Mouse (Mus musculus) stomach, postnatal 0 days (tissue): ENCODE measurements at regions not wholly inside any gene's neighbourhood (a gene's known extent, or its start where the extent isn't known, plus 50 kb on each side); places are given as distances from the start of the nearest gene placed in this dataset.

Source experiments
- ATAC-seq: fragments of 200-750 bp; cut with Nextera tagmentation; 2 replicates; pipeline ENCODE4 v1.8.0; 2017; ENCODE audit not compliant: low FRiP score, low TSS enrichment
- DNase-seq: peaks from one replicate; pipeline ENCODE4 v3.0.0-alpha.2; 2016; ENCODE audit warnings: low spot score
- H3K27ac ChIP-seq: fragments of 300-500 bp; sonication (generic); replicated peaks from 2 replicates; pipeline ENCODE4 v1.5.1; 2014; ENCODE audit warnings: mild to moderate bottlenecking, control low read depth
- H3K27me3 ChIP-seq: fragments of 300-500 bp; sonication (generic); 2 replicates; pipeline ENCODE4 v1.6.1; 2014; ENCODE audit warnings: low read length; ENCODE audit not compliant: control insufficient read depth, insufficient read depth
- H3K36me3 ChIP-seq: fragments of 300-500 bp; sonication (generic); 2 replicates; pipeline ENCODE4 v1.6.1; 2014; ENCODE audit warnings: low read length, mixed read lengths; ENCODE audit not compliant: control insufficient read depth, insufficient read depth
- H3K4me1 ChIP-seq: fragments of 300-500 bp; sonication (generic); replicated peaks from 2 replicates; pipeline ENCODE4 v1.6.1; 2014; ENCODE audit warnings: antibody characterized with exemption; ENCODE audit not compliant: control insufficient read depth, insufficient read depth
- H3K4me2 ChIP-seq: fragments of 300-500 bp; sonication (generic); replicated peaks from 2 replicates; pipeline ENCODE4 v1.6.1; 2014; ENCODE audit warnings: low read depth, mild to moderate bottlenecking, control low read depth, moderate library complexity
- H3K4me3 ChIP-seq: fragments of 300-500 bp; sonication (generic); 2 replicates; pipeline ENCODE4 v1.5.1; 2014; ENCODE audit warnings: low read depth, low read length, control low read depth
- H3K9ac ChIP-seq: fragments of 300-500 bp; sonication (generic); 2 replicates; pipeline ENCODE4 v1.6.1; 2014; ENCODE audit warnings: mild to moderate bottlenecking, low read length, control low read depth, mixed read lengths
- H3K9me3 ChIP-seq: fragments of 300-500 bp; sonication (generic); 2 replicates; pipeline ENCODE4 v1.6.1; 2016; ENCODE audit warnings: low read length; ENCODE audit not compliant: control insufficient read depth
- CTCF ChIP-seq: IDR thresholded peaks from 2 replicates; pipeline ENCODE4 v1.5.1; 2016; ENCODE audit warnings: antibody characterized with exemption, low read depth, mild to moderate bottlenecking, moderate library complexity
- EP300 ChIP-seq: optimal IDR thresholded peaks from 2 replicates; pipeline ENCODE3; 2016; ENCODE audit warnings: antibody characterized with exemption
- WGBS: fragments of 180-500 bp; shearing (Covaris S2); extraction: QIAGEN DNeasy Blood & Tissue Kit; methylation state at CpG from one replicate; pipeline ENCODE4 v1.1.7; 2014; 5-methylcytosine and 5-hydroxymethylcytosine counted together

DNA sequence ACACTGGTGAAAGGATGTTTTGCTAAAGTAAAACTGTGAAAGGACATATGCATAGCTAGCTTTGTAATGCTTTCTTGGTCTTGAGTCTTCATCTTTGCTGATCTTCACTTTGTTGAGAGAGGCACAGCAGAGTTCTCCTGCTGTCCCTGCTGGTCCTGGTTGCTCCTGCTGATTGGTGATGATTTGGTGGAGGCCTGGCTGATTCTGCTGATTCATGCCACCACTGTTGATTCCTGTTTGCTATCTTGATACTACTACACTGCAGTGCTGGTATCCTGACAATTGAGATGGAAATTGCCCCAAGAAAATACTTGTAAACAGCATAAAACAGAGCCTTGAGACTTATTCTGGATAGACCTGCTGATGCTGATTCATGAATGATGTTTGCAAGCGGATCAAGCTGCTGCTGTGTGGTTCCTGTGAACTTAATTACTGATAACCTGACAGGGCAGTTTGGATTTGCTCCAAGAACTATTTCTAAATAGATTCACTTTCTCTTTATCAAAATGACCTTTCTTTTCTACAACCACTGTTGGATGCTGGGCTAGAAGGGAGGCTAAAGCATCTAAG lies 1249.0 kb upstream of the Cited2 start:
- WGBS: 46% methylated on average over 1 of the region's 1 CpGs
- Histone ChIP-seq H3K27me3 (no peaks in the 10 kb centered on the region), H3K4me3 (no peak overlapping the region), H3K9ac (no peak overlapping the region), H3K4me1 (no peaks in the 10 kb centered on the region), H3K27ac (no peak overlapping the region), H3K9me3 (no peaks in the 10 kb centered on the region), H3K4me2 (no peak overlapping the region), H3K36me3 (no peaks in the 10 kb centered on the region)
- DNase-seq: no peak
- no peak for ATAC-seq
- TF ChIP-seq EP300 (no peak), CTCF (no peak)

DNA sequence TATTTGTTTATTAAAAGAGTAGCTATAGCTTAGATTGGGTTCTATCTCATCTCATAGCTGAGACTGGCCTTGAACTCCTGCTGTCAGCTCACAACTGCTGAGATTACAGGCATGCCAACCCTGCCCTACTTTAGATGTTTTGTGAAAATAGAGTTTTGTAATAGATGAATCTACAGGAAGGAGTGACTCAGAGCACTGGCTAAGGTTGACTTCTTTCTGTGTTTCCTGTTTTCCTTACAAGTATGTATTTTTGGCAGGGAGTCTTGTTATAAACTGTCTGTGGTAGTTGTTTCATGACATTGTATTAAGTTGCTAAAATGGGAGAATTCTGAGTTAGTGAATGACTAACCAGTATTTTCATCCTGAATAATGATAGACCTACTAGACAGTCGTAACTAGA lies 1224.4 kb upstream of the Cited2 start:
- Histone ChIP-seq H3K27ac (no peak overlapping the region), H3K27me3 (no peaks in the 10 kb centered on the region), H3K9me3 (no peaks in the 10 kb centered on the region), H3K4me2 (no peak overlapping the region), H3K4me1 (no peaks in the 10 kb centered on the region), H3K4me3 (no peak overlapping the region), H3K9ac (no peak overlapping the region), H3K36me3 (no peaks in the 10 kb centered on the region)
- TF ChIP-seq CTCF (no peak), EP300 (no peak)
- DNase-seq (no peak), ATAC-seq (no peak)
- 76% methylated on average over 1 of the region's 1 CpGs for WGBS

DNA sequence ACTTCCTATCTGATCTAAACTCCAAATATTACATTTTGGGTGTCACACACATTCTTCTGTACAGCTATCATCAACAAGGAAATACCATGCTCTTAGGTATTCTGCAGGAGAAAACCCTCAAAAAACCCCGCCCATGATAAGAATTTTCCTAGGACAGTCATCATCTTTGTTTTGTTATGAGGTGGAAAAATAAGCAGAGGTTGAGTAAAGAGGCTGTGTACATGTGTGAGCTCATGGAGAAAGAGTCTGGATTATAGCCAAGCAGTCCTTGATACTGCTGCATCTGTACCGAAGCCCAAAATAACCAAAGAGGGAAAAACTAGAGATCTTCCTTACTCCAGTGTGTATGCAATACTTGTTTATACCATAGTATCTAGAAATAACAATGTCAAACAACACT lies 1215.3 kb upstream of the Cited2 start:
- no peak for ATAC-seq
- Histone ChIP-seq H3K9ac (no peak overlapping the region), H3K27ac (no peak overlapping the region), H3K36me3 (no peaks in the 10 kb centered on the region), H3K4me2 (no peak overlapping the region), H3K27me3 (no peaks in the 10 kb centered on the region), H3K9me3 (no peaks in the 10 kb centered on the region), H3K4me1 (no peaks in the 10 kb centered on the region), H3K4me3 (no peak overlapping the region)
- WGBS: 56% methylated on average over 2 of the region's 2 CpGs
- no peak for DNase-seq
- no peak for TF ChIP-seq CTCF
- no peak for TF ChIP-seq EP300

DNA sequence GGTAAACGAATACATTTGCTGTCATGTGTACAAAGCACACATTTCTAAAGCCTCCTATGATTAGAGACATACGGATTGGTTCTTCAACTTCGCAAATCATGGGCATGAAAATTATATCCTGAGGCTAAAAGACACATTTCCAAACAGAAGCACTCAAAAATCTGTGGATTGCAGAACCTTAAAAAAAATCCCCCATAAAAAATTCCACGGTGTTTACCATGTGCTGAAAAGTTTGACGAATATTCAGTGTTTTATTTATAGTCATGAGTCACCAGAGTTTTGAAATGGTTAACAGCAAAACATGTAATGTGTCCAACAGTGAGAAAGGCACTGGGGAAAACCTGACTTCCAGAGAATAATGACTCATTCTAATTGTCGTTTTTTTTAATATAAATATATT lies 1214.9 kb upstream of the Cited2 start:
- Histone ChIP-seq H3K27me3 (no peaks in the 10 kb centered on the region), H3K36me3 (no peaks in the 10 kb centered on the region), H3K4me3 (no peak overlapping the region), H3K4me1 (no peaks in the 10 kb centered on the region), H3K27ac (no peak overlapping the region), H3K9ac (no peak overlapping the region), H3K4me2 (no peak overlapping the region), H3K9me3 (no peaks in the 10 kb centered on the region)
- ATAC-seq (no peak), DNase-seq (no peak)
- TF ChIP-seq CTCF (no peak), EP300 (no peak)
- 54% methylated on average over 6 of the region's 6 CpGs for WGBS

DNA sequence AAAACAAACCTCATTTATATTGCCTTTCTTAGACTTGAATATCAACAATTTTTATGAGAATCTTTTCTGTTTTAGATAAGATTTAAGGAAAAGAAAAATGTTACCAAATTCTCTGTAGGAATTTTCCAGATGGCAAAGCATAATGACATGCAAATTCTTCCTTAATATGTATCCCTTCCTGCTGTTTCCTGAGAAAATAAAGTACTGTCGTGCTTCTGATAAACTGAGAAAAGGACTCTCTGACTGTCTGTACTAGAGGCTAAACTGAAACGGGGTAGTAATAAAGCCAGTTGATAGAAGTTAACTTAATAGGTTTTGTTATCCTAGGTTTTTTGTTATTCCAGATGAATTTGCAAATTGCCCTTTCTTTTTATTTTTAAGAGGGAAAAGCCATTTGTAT lies 1208.4 kb upstream of the Cited2 start:
- TF ChIP-seq EP300: no peak
- no peak for TF ChIP-seq CTCF
- H3K36me3 ChIP-seq: no peaks in the 10 kb centered on the region
- no peaks in the 10 kb centered on the region for H3K9me3 ChIP-seq
- no peaks in the 10 kb centered on the region for H3K4me1 ChIP-seq
- no peaks in the 10 kb centered on the region for H3K27me3 ChIP-seq
- 70% methylated on average over 2 of the region's 2 CpGs for WGBS
- no peak overlapping the region for H3K27ac ChIP-seq
- H3K9ac ChIP-seq: no peak overlapping the region
- no peak overlapping the region for H3K4me2 ChIP-seq
- ATAC-seq (no peak), DNase-seq (no peak)
- H3K4me3 ChIP-seq: no peak overlapping the region

DNA sequence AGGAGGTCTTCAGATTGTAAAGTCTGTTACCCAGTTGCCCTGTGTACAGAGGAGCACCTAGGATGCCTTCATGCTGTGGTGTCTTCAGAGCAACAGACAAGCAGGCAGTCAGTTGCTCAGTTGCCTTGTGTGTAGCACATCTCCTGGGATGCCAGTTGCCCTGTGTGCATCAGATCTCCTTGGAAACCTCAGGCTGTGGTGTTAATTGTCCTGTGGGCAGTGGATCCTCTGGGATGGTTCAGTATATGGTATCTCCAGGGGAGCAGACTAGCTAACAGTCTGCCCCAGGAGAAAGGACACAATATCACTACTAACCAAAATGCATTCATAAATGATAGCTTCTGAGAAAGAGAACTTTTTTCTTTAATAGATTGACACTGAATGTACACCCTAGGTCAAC lies 1201.1 kb upstream of the Cited2 start:
- Histone ChIP-seq H3K27ac (no peak overlapping the region), H3K9ac (no peak overlapping the region), H3K27me3 (no peaks in the 10 kb centered on the region), H3K4me2 (no peak overlapping the region), H3K36me3 (no peaks in the 10 kb centered on the region), H3K9me3 (no peaks in the 10 kb centered on the region), H3K4me3 (no peak overlapping the region), H3K4me1 (no peaks in the 10 kb centered on the region)
- TF ChIP-seq CTCF (no peak), EP300 (no peak)
- DNase-seq: no peak
- no peak for ATAC-seq
